Mouse (Mus musculus) ES-Bruce4 (cell line): ENCODE measurements around the gene Hyal1. TPM values are rescaled to one million over a fixed set of nuclear protein-coding genes. Genes with fewer than 3 reads are reported as not detected.

Experiments used
- H3K27ac ChIP-seq: 2 replicates; pipeline ENCODE4 v1.5.1; 2012; ENCODE audit warnings: low read length, inconsistent platforms; ENCODE audit not compliant: insufficient read depth
- H3K27me3 ChIP-seq: 2 replicates; pipeline ENCODE4 v1.6.1; 2012; ENCODE audit warnings: mild to moderate bottlenecking, low read length, inconsistent platforms; ENCODE audit not compliant: control insufficient read depth, poor library complexity, insufficient read depth, severe bottlenecking
- H3K36me3 ChIP-seq: 2 replicates; pipeline ENCODE4 v1.6.1; 2012; ENCODE audit warnings: inconsistent platforms, mild to moderate bottlenecking, low read length, moderate library complexity; ENCODE audit not compliant: control insufficient read depth, poor library complexity, insufficient read depth, severe bottlenecking
- H3K4me1 ChIP-seq: one replicate; pipeline ENCODE4 v1.8.1; 2011; ENCODE audit warnings: low read length; ENCODE audit not compliant: control insufficient read depth, insufficient read depth
- H3K4me3 ChIP-seq: 2 replicates; pipeline ENCODE4 v1.5.1; 2011; ENCODE audit warnings: low read depth, mild to moderate bottlenecking, low read length
- H3K9ac ChIP-seq: 2 replicates; pipeline ENCODE4 v1.6.1; 2012; ENCODE audit warnings: low read depth, mild to moderate bottlenecking, inconsistent platforms; ENCODE audit not compliant: poor library complexity, severe bottlenecking
- H3K9me3 ChIP-seq: replicated peaks from 2 replicates; pipeline ENCODE4 v1.6.1; 2012; ENCODE audit warnings: mild to moderate bottlenecking, low read length, inconsistent platforms; ENCODE audit not compliant: control insufficient read depth, poor library complexity, insufficient read depth, severe bottlenecking
- CTCF ChIP-seq: IDR thresholded peaks from one replicate; pipeline ENCODE4 v1.8.1; 2011; ENCODE audit warnings: low read depth, low read length
- EP300 ChIP-seq: IDR thresholded peaks from 2 replicates; pipeline ENCODE4 v1.6.1; 2011; ENCODE audit warnings: low read depth, low read length; ENCODE audit not compliant: insufficient read depth
- POLR2A ChIP-seq: IDR thresholded peaks from one replicate; pipeline ENCODE4 v1.8.1; 2011; ENCODE audit warnings: low read length; ENCODE audit not compliant: insufficient read depth
- polyA plus RNA-seq: library from polyadenylated mRNA; stranded (reverse); fragments of >200 nt; gene quantifications from 2 replicates; pipeline ENCODE4 v1.2.4, GENCODE M21; 2011; ENCODE audit warnings: low read depth; ENCODE audit not compliant: missing spikeins, insufficient read depth, insufficient read length

The Hyal1 gene
- polyA plus RNA-seq, 1 experiment = 25.8 TPM

- H3K4me3 ChIP-seq = no peak overlapping the region
- H3K27me3 ChIP-seq = no peaks in the 10 kb centered on the region
- TF ChIP-seq POLR2A = no peak
- TF ChIP-seq CTCF = no peak
- TF ChIP-seq EP300 = no peak
- no peaks in the 10 kb centered on the region for H3K36me3 ChIP-seq
- no peak overlapping the region for H3K9ac ChIP-seq
- H3K27ac ChIP-seq = no peak overlapping the region
- peaks cover 3% of the 10 kb centered on the region for H3K4me1 ChIP-seq
- H3K9me3 ChIP-seq = no peaks in the 10 kb centered on the region
Observed at GRCm38 (mm10) chr9:107547957-107548356, 28.8 kb upstream of the Hyal1 start.

DNA sequence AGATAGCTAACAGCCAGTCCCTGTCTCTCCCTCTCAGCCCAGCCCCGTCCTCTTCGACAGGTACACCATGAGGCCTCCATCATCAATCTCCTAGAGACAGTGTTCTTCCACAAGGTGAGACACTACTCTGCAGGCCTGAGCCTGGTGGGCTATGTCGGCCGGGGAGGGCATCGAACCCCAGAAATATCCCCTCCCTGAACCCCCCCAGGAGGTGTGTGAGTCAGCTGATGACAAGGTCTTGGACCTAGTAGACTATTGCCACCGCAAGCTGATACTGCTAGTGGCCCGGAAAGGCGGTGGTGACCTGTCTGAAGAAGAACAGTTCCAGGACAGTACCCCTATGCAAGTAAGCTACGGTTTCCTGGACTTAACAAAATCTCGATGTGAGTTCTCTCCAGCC lies 27.9 kb upstream of the Hyal1 start:
- Histone ChIP-seq H3K27ac (no peak overlapping the region), H3K9ac (no peak overlapping the region), H3K27me3 (no peaks in the 10 kb centered on the region), H3K4me3 (no peak overlapping the region), H3K36me3 (no peaks in the 10 kb centered on the region), H3K4me1 (peaks cover 3% of the 10 kb centered on the region), H3K9me3 (no peaks in the 10 kb centered on the region)
- TF ChIP-seq EP300 (no peak), CTCF (no peak), POLR2A (no peak)

DNA sequence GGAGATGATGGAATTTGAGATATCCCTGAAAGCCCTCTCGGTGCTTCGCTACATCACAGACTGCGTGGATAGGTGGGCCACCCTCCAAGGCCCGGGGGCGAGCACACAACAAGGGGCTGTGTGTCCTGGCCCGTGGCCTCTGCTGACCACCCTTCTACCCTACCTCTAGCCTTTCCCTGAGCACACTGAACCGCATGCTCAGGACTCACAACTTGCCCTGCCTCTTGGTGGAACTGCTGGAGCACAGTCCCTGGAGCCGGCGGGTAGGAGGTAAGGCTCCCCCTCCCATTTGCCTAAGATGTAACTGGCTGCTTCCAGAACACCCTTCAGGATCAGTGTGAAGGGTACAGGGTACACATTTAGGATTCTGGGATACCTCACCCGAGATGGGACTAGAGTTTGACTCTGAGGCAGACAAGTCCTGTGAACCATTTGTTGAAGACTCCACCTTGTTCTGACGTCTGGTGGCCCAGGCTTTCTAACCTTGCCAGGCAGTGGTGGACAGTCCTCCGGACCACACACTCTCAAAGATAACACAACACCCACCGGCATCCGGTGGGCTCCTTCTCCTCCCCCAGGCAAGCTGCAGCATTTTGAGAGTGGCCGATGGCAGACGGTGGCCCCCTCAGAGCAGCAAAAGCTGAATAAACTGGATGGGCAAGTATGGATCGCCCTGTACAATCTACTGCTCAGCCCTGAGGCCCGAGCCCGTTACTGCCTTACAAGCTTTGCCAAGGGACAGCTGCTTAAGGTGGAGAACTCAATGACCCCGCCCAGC lies 27.2 kb upstream of the Hyal1 start:
- peaks cover 3% of the 10 kb centered on the region for H3K4me1 ChIP-seq

DNA sequence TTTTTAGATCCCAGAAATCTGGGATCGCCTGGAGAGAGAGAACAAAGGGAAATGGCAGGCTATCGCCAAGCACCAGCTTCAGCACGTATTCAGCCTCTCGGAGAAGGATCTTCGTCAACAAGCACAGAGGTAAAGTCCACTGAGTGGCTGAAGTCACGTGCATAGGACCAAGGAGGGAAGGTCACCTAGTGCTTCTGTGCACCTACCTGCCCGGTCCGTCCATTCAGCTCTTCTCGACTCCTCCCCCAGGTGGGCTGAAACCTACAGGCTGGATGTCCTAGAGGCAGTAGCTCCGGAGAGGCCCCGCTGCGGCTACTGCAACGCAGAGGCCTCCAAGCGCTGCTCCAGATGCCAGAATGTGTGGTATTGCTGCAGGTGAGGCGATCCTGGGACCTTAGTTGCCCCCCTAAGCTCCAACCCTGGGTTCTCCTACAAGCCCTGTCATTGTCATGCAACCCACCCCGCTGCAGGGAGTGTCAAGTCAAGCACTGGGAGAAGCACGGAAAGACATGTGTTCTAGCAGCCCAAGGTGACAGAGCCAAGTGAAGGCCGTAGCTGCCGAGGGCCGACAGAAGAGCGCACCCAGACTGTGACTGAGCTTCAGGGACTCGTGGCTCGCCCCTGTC lies 26.1 kb upstream of the Hyal1 start:
- H3K36me3 ChIP-seq = no peaks in the 10 kb centered on the region
- no peaks in the 10 kb centered on the region for H3K27me3 ChIP-seq
- H3K9me3 ChIP-seq = no peaks in the 10 kb centered on the region
- H3K9ac ChIP-seq = no peak overlapping the region
- no peak for TF ChIP-seq EP300
- no peak for TF ChIP-seq CTCF
- H3K4me1 ChIP-seq = peaks cover 3% of the 10 kb centered on the region
- H3K4me3 ChIP-seq = 0 out of 2 replicates have a peak overlapping the region, but pooled peaks have one; percentile 13
- H3K27ac ChIP-seq = no peak overlapping the region

More for the DNA sequence above, 27.2 kb upstream of the Hyal1 start:
- Histone ChIP-seq H3K36me3 (no peaks in the 10 kb centered on the region), H3K4me3 (no peak overlapping the region), H3K27ac (no peak overlapping the region), H3K9ac (no peak overlapping the region), H3K9me3 (no peaks in the 10 kb centered on the region), H3K27me3 (no peaks in the 10 kb centered on the region)
- TF ChIP-seq EP300 = no peak
- no peak for TF ChIP-seq POLR2A
- TF ChIP-seq CTCF = no peak

GRCm38 (mm10) chr9:107551117-107551889 lies 25.4 kb upstream of the Hyal1 start, which contains the start of gene Rassf1:
Rassf1 (plus strand) TSS chr9:107551555.
- H3K9me3 ChIP-seq = no peaks in the 10 kb centered on the region
- H3K4me3 ChIP-seq = peak within 1 kb of the TSS; percentile 64
- no peaks in the 10 kb centered on the region for H3K36me3 ChIP-seq
- H3K4me1 ChIP-seq = peaks cover 3% of the 10 kb centered on the region
- H3K9ac ChIP-seq = peak within 1 kb of the TSS; percentile 39
- TF ChIP-seq EP300 (no peak), CTCF (no peak), POLR2A (no peak)
- H3K27me3 ChIP-seq = no peaks in the 10 kb centered on the region
- H3K27ac ChIP-seq = no peak within 1 kb of the TSS
